Mouse (Mus musculus): ENCODE data around the gene Rph3al. TPM values are rescaled to one million over a fixed set of nuclear protein-coding genes. Genes with fewer than 3 reads are reported as not detected.
A peak's percentile ranks its signal among the peaks of the same experiment; 100 is the strongest.

Gene Rph3al
- polyA plus RNA-seq, 1 experiment = 12.6 TPM

- Histone ChIP-seq H3K27me3 (replicated peaks; ENCODE audit: control insufficient read depth, insufficient read depth, low read length) (no peaks in the 10 kb centered on the region), H3K4me1 (ENCODE audit: control insufficient read depth, insufficient read depth, low read length) (no peaks in the 10 kb centered on the region), H3K36me3 (ENCODE audit: control insufficient read depth, insufficient read depth, low read length) (no peaks in the 10 kb centered on the region), H3K27ac (ENCODE audit: insufficient read depth, low read depth, low read length) (no peak overlapping the region), H3K4me3 (ENCODE audit: insufficient read depth, low read depth, low read length) (no peak overlapping the region)
- DNase-seq = peak; percentile 61
- 60% methylated on average over 8 of the region's 8 CpGs for whole genome bisulfite sequencing
- TF ChIP-seq CTCF (conservative IDR thresholded peaks at IDR 0.05; ENCODE audit: insufficient read depth, insufficient read length, low read depth, low read length) (no peak), POLR2A (IDR thresholded peaks at IDR 0.05; ENCODE audit: low read depth, low read length) (no peak)
These were observed 152.3 kb downstream of the Rph3al start for GRCm38 (mm10) chr11:75785897-75786296.

- H3K4me3 ChIP-seq (ENCODE audit: insufficient read depth, low read depth, low read length) = no peak overlapping the region
- no peaks in the 10 kb centered on the region for H3K27me3 ChIP-seq (replicated peaks; ENCODE audit: control insufficient read depth, insufficient read depth, low read length)
- WGBS = 91% methylated on average over 5 of the region's 5 CpGs
- no peaks in the 10 kb centered on the region for H3K36me3 ChIP-seq (ENCODE audit: control insufficient read depth, insufficient read depth, low read length)
- H3K4me1 ChIP-seq (ENCODE audit: control insufficient read depth, insufficient read depth, low read length) = no peaks in the 10 kb centered on the region
- TF ChIP-seq POLR2A (IDR thresholded peaks at IDR 0.05; ENCODE audit: low read depth, low read length) = no peak
- no peak for TF ChIP-seq CTCF (conservative IDR thresholded peaks at IDR 0.05; ENCODE audit: insufficient read depth, insufficient read length, low read depth, low read length)
- no peak for DNase-seq
- no peak overlapping the region for H3K27ac ChIP-seq (ENCODE audit: insufficient read depth, low read depth, low read length)
These were observed 154.4 kb downstream of the Rph3al start for GRCm38 (mm10) chr11:75783799-75784198.

GRCm38 (mm10) chr11:75781919-75782318 is 156.3 kb downstream of the Rph3al start:
- TF ChIP-seq CTCF (conservative IDR thresholded peaks at IDR 0.05; ENCODE audit: insufficient read depth, insufficient read length, low read depth, low read length) = peak; percentile 94
- no peak for TF ChIP-seq POLR2A (IDR thresholded peaks at IDR 0.05; ENCODE audit: low read depth, low read length)
- H3K4me1 ChIP-seq (ENCODE audit: control insufficient read depth, insufficient read depth, low read length) = no peaks in the 10 kb centered on the region
- peak; percentile 85 for DNase-seq
- H3K27me3 ChIP-seq (replicated peaks; ENCODE audit: control insufficient read depth, insufficient read depth, low read length) = no peaks in the 10 kb centered on the region
- H3K27ac ChIP-seq (ENCODE audit: insufficient read depth, low read depth, low read length) = no peak overlapping the region
- H3K4me3 ChIP-seq (ENCODE audit: insufficient read depth, low read depth, low read length) = no peak overlapping the region
- H3K36me3 ChIP-seq (ENCODE audit: control insufficient read depth, insufficient read depth, low read length) = no peaks in the 10 kb centered on the region
- WGBS = 16% methylated on average over 6 of the region's 6 CpGs

Other genes with a start within 250 kb of the Rph3al start
- gene Ywhae, start 205.6 kb downstream of the Rph3al start, polyA plus RNA-seq (2012; rRNA removed) = 194 and 274 TPM in 2 replicates
- 0.34 and 0.36 TPM in 2 replicates for gene Doc2b, start 142.4 kb downstream of the Rph3al start, polyA plus RNA-seq (2012; rRNA removed)
- gene 1700016K19Rik, start 61.5 kb upstream of the Rph3al start, polyA plus RNA-seq (2012; rRNA removed) = 0.08 and 0.10 TPM in 2 replicates
- 15.8 and 18.8 TPM in 2 replicates for gene Rflnb, start 89.4 kb upstream of the Rph3al start, polyA plus RNA-seq (2012; rRNA removed)
- gene Vps53, start 241.2 kb upstream of the Rph3al start, polyA plus RNA-seq (2012; rRNA removed) = 46.2 and 47.5 TPM in 2 replicates
- gene Fam57a, start 241.2 kb upstream of the Rph3al start, polyA plus RNA-seq (2012; rRNA removed) = 5.8 and 6.1 TPM in 2 replicates